Mouse (Mus musculus) limb, embryonic 14.5 days (tissue): ENCODE results near the gene C1qtnf9. TPM values are rescaled to one million over a fixed set of nuclear protein-coding genes. Genes with fewer than 3 reads are reported as not detected.

Source experiments
- ATAC-seq: fragments of 200-750 bp; cut with Nextera tagmentation; 2 replicates; pipeline ENCODE4 v1.8.0; 2017; ENCODE audit warnings: low read depth, moderate number of reproducible peaks, moderate TSS enrichment; ENCODE audit not compliant: low FRiP score
- DNase-seq: peaks from one replicate; pipeline ENCODE4 v3.0.0-alpha.2; 2015; ENCODE audit warnings: low spot score
- H3K27ac ChIP-seq: fragments of 300-500 bp; sonication (generic); replicated peaks from 2 replicates; pipeline ENCODE4 v1.5.1; 2014; ENCODE audit warnings: low read depth, mild to moderate bottlenecking, low read length, moderate library complexity, mixed read lengths
- H3K27me3 ChIP-seq: fragments of 300-500 bp; sonication (generic); 2 replicates; pipeline ENCODE4 v1.6.1; 2014; ENCODE audit warnings: low read length, mixed read lengths; ENCODE audit not compliant: control insufficient read depth, insufficient read depth
- H3K36me3 ChIP-seq: fragments of 300-500 bp; sonication (generic); 2 replicates; pipeline ENCODE4 v1.6.1; 2014; ENCODE audit warnings: mild to moderate bottlenecking, low read length, moderate library complexity, mixed read lengths; ENCODE audit not compliant: control insufficient read depth, insufficient read depth
- H3K4me1 ChIP-seq: fragments of 300-500 bp; sonication (generic); 2 replicates; pipeline ENCODE4 v1.6.1; 2014; ENCODE audit warnings: antibody characterized with exemption, low read length, mixed read lengths; ENCODE audit not compliant: control insufficient read depth, insufficient read depth
- H3K4me2 ChIP-seq: fragments of 300-500 bp; sonication (generic); replicated peaks from 2 replicates; pipeline ENCODE4 v1.6.1; 2014; ENCODE audit warnings: low read depth, mild to moderate bottlenecking, low read length, moderate library complexity; ENCODE audit not compliant: severe bottlenecking
- H3K4me3 ChIP-seq: fragments of 300-500 bp; sonication (generic); replicated peaks from 2 replicates; pipeline ENCODE4 v1.5.1; 2014; ENCODE audit warnings: low read length
- H3K9ac ChIP-seq: fragments of 300-500 bp; sonication (generic); 2 replicates; pipeline ENCODE4 v1.6.1; 2014; ENCODE audit warnings: mild to moderate bottlenecking, low read depth, low read length, moderate library complexity; ENCODE audit not compliant: severe bottlenecking
- H3K9me3 ChIP-seq: fragments of 300-500 bp; sonication (generic); 2 replicates; pipeline ENCODE4 v1.6.1; 2016; ENCODE audit warnings: low read length; ENCODE audit not compliant: control insufficient read depth
- POLR2A ChIP-seq: fragments of 200-500 bp; IDR thresholded peaks from 2 replicates; pipeline ENCODE4 v1.8.0; 2012; ENCODE audit warnings: inconsistent platforms, mild to moderate bottlenecking, moderate library complexity, borderline replicate concordance; ENCODE audit not compliant: insufficient read depth, insufficient read length; ENCODE audit errors: extremely low read depth
- WGBS: fragments of 180-500 bp; shearing (Covaris S2); extraction: QIAGEN DNeasy Blood & Tissue Kit; methylation state at CpG from one replicate; pipeline ENCODE4 v1.1.7; 2014; 5-methylcytosine and 5-hydroxymethylcytosine counted together
- polyA plus RNA-seq, 2 experiments: library from polyadenylated mRNA; depleted of rRNA in 1 of 2; stranded (reverse) in 1 of 2; unstranded in 1 of 2; fragments of >200 nt; fragmentation: Nextera tagmentation in 1 of 2; extraction: Ambion mirVana in 1 of 2; gene quantifications; 2 replicates each; pipeline versions ENCODE4 v1.2.1 to v1.2.3; 2012 to 2014

Gene C1qtnf9
- polyA plus RNA-seq, 2 experiments: 0.78 to 2.1 TPM

GRCm38 (mm10) chr14:60771057-60771456 is 3.1 kb downstream of the C1qtnf9 start:
- Histone ChIP-seq H3K4me3 (0 out of 2 replicates have a peak overlapping the region, but pooled peaks have one; percentile 22), H3K27me3 (no peaks in the 10 kb centered on the region), H3K4me1 (peaks cover 7% of the 10 kb centered on the region), H3K9ac (no peak overlapping the region), H3K9me3 (no peaks in the 10 kb centered on the region), H3K4me2 (peak overlapping the region; percentile 41), H3K36me3 (no peaks in the 10 kb centered on the region), H3K27ac (no peak overlapping the region)
- 5% methylated on average over 8 of the region's 8 CpGs for WGBS
- no peak for TF ChIP-seq POLR2A
- peak; percentile 65 for ATAC-seq
- DNase-seq: peak; percentile 64

GRCm38 (mm10) chr14:60773476-60773875 is 5.5 kb downstream of the C1qtnf9 start:
- whole genome bisulfite sequencing: 82% methylated on average over 2 of the region's 2 CpGs
- Histone ChIP-seq H3K4me1 (no peaks in the 10 kb centered on the region), H3K36me3 (no peaks in the 10 kb centered on the region), H3K4me3 (no peak overlapping the region), H3K27ac (no peak overlapping the region), H3K27me3 (no peaks in the 10 kb centered on the region), H3K9ac (no peak overlapping the region), H3K4me2 (no peak overlapping the region), H3K9me3 (no peaks in the 10 kb centered on the region)
- no peak for DNase-seq
- TF ChIP-seq POLR2A: no peak
- no peak for ATAC-seq

- WGBS: 86% methylated on average over 8 of the region's 8 CpGs
- Histone ChIP-seq H3K36me3 (no peaks in the 10 kb centered on the region), H3K27ac (no peak overlapping the region), H3K9ac (no peak overlapping the region), H3K9me3 (no peaks in the 10 kb centered on the region), H3K4me2 (no peak overlapping the region), H3K27me3 (no peaks in the 10 kb centered on the region), H3K4me1 (no peaks in the 10 kb centered on the region), H3K4me3 (no peak overlapping the region)
- DNase-seq (no peak), ATAC-seq (no peak)
- TF ChIP-seq POLR2A: no peak
Observed at GRCm38 (mm10) chr14:60776521-60776920, 8.6 kb downstream of the C1qtnf9 start.

- DNase-seq: no peak
- Histone ChIP-seq H3K4me1 (no peaks in the 10 kb centered on the region), H3K4me2 (no peak overlapping the region), H3K27ac (no peak overlapping the region), H3K27me3 (no peaks in the 10 kb centered on the region), H3K9me3 (no peaks in the 10 kb centered on the region), H3K9ac (no peak overlapping the region), H3K36me3 (no peaks in the 10 kb centered on the region), H3K4me3 (no peak overlapping the region)
- ATAC-seq: no peak
- 78% methylated on average over 5 of the region's 5 CpGs for WGBS
- TF ChIP-seq POLR2A: no peak
Observed at GRCm38 (mm10) chr14:60777485-60777919, 9.6 kb downstream of the C1qtnf9 start.

GRCm38 (mm10) chr14:60779198-60779597 is 11.3 kb downstream of the C1qtnf9 start:
- no peak overlapping the region for H3K9ac ChIP-seq
- H3K9me3 ChIP-seq: no peaks in the 10 kb centered on the region
- no peak overlapping the region for H3K4me3 ChIP-seq
- H3K27me3 ChIP-seq: no peaks in the 10 kb centered on the region
- no peak for DNase-seq
- no peak overlapping the region for H3K27ac ChIP-seq
- ATAC-seq: no peak
- H3K36me3 ChIP-seq: no peaks in the 10 kb centered on the region
- 89% methylated on average over 7 of the region's 7 CpGs for WGBS
- no peak for TF ChIP-seq POLR2A
- no peaks in the 10 kb centered on the region for H3K4me1 ChIP-seq
- no peak overlapping the region for H3K4me2 ChIP-seq

GRCm38 (mm10) chr14:60782121-60782656 is 14.3 kb downstream of the C1qtnf9 start:
- 47% methylated on average over 7 of the region's 7 CpGs for WGBS
- no peak overlapping the region for H3K9ac ChIP-seq
- H3K27me3 ChIP-seq: no peaks in the 10 kb centered on the region
- H3K4me1 ChIP-seq: no peaks in the 10 kb centered on the region
- no peaks in the 10 kb centered on the region for H3K36me3 ChIP-seq
- ATAC-seq: no peak
- H3K9me3 ChIP-seq: no peaks in the 10 kb centered on the region
- no peak overlapping the region for H3K27ac ChIP-seq
- no peak overlapping the region for H3K4me3 ChIP-seq
- no peak for TF ChIP-seq POLR2A
- H3K4me2 ChIP-seq: no peak overlapping the region
- no peak for DNase-seq
